Mouse (Mus musculus) heart, postnatal 0 days (tissue): ENCODE measurements around the gene Acadvl.

ENCODE experiments used
- CTCF ChIP-seq: IDR thresholded peaks from 2 replicates; pipeline ENCODE4 v1.5.1; 2016; ENCODE audit warnings: antibody characterized with exemption, control low read depth, low read depth
- EP300 ChIP-seq: IDR thresholded peaks from 2 replicates; pipeline ENCODE4 v1.6.1; 2016; ENCODE audit warnings: antibody characterized with exemption, low read depth

DNA sequence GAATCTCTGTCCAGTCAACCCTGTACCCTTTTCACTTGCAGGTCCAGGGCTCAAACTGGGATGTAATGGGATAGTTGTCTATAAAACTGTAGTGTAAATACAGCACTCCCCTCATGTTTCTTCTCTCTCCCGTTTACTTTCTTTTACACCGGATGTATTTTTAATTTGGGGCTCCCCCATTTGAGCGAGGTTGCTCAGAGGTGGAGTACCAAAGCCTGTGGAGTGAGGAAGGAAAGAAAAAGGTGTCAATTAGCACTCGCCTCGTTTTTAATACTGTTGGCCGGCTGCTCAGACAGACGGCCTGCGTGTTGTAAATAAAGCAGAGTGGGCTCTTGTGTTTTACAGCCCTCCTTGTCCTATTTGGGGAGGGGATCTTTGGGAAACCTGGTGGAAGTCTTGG lies 15.5 kb downstream of the Acadvl start:
- TF ChIP-seq CTCF (no peak), EP300 (no peak)
